Mouse (Mus musculus) left cerebral cortex, postnatal 10 days (tissue): Measurements from ENCODE around the gene Syn3. TPM values are rescaled to one million over a fixed set of nuclear protein-coding genes. Genes with fewer than 3 reads are reported as not detected.
A peak's percentile ranks its signal among the peaks of the same experiment; 100 is the strongest.

Experiments
- DNase-seq, 2 experiments: peaks; one replicate each; pipeline ENCODE4 v3.0.0; 2021 to 2022; ENCODE audit warnings: low spot score in 2 of 2, mixed read lengths in 1 of 2; ENCODE audit errors: extremely low spot score in 1 of 2
- intact Hi-C: fragments of 180-260 bp; cut with DNase I; formaldehyde crosslinking; loops from one replicate; pipeline ENCODE4 v1.15.1; 2025
- total RNA-seq, 2 experiments: library from RNA; stranded (reverse); gene quantifications; 2 replicates each; pipeline ENCODE4 v1.2.3; 2021

The Syn3 gene
- total RNA-seq, 2 experiments from 2014 or later, result 42.1 to 46.0 TPM

GRCm38 (mm10) chr10:86026354-86026753 lies 472.3 kb downstream of the Syn3 start:
- DNase-seq, result no peak
- intact Hi-C loops, result no loop called here

GRCm38 (mm10) chr10:86025906-86026305 lies 472.8 kb downstream of the Syn3 start:
- DNase-seq, result no peak
- intact Hi-C loops, result no loop called here

- intact Hi-C loops, result no loop called here
- DNase-seq, result no peak
Observed at GRCm38 (mm10) chr10:86023149-86023548, 475.5 kb downstream of the Syn3 start.

GRCm38 (mm10) chr10:86022474-86022816 lies 476.3 kb downstream of the Syn3 start:
- no peak for DNase-seq
- intact Hi-C loops, result no loop called here

- DNase-seq, result peak; percentile 71 to 93
- intact Hi-C loops, result no loop called here
Observed at GRCm38 (mm10) chr10:86021749-86022473, 476.8 kb downstream of the Syn3 start, which contains the start of gene Fbxo7. Gene Fbxo7 (plus strand): TSS chr10:86021972.

GRCm38 (mm10) chr10:86021408-86021748 lies 477.3 kb downstream of the Syn3 start:
- no peak for DNase-seq
- intact Hi-C loops, result no loop called here

GRCm38 (mm10) chr10:86018813-86019212 lies 479.9 kb downstream of the Syn3 start:
- intact Hi-C loops, result no loop called here
- no peak for DNase-seq

GRCm38 (mm10) chr10:86017781-86018180 lies 480.9 kb downstream of the Syn3 start:
- intact Hi-C loops, result no loop called here

GRCm38 (mm10) chr10:86011781-86012180 lies 486.9 kb downstream of the Syn3 start, which contains the start of gene Bpifc:
Gene Bpifc (minus strand): TSS chr10:86011895.
- intact Hi-C loops, result no loop called here
- no peak for DNase-seq

More at GRCm38 (mm10) chr10:86017781-86018180, 480.9 kb downstream of the Syn3 start:
- DNase-seq, result no peak

- DNase-seq, result no peak
- intact Hi-C loops, result no loop called here
Observed at GRCm38 (mm10) chr10:86011172-86011571, 487.5 kb downstream of the Syn3 start.

GRCm38 (mm10) chr10:86010636-86011035 lies 488.1 kb downstream of the Syn3 start:
- intact Hi-C loops, result no loop called here
- no peak for DNase-seq

- no peak for DNase-seq
- intact Hi-C loops, result no loop called here
Observed at GRCm38 (mm10) chr10:86009688-86010087, 489.0 kb downstream of the Syn3 start.

GRCm38 (mm10) chr10:86006455-86006854 lies 492.2 kb downstream of the Syn3 start:
- no peak for DNase-seq
- intact Hi-C loops, result no loop called here

Other genes starting within 250 kb of the Syn3 start
- gene Timp3, start 198.5 kb downstream of the Syn3 start, total RNA-seq, result 10 to 100 TPM; 45.8 to 47.4 TPM
- gene Hsp90b1, start 206.6 kb upstream of the Syn3 start, total RNA-seq, result 100 to 1,000 TPM; 245 to 249 TPM
- 1 to 10 TPM; 1.6 to 1.7 TPM for gene Ttc41, start 206.9 kb upstream of the Syn3 start, total RNA-seq